Mouse (Mus musculus) G1E (cell line): Measurements from ENCODE around the gene Piwil1. TPM values are rescaled to one million over a fixed set of nuclear protein-coding genes. Genes with fewer than 3 reads are reported as not detected.

Experiments used
- ATAC-seq: 2 replicates; pipeline ENCODE4 v1.8.0; 2016; ENCODE audit warnings: mild to moderate bottlenecking; ENCODE audit not compliant: insufficient number of reproducible peaks, poor library complexity, low FRiP score, severe bottlenecking; ENCODE audit errors: extremely low read depth
- DNase-seq: peaks from one replicate; pipeline ENCODE4 v3.0.0; 2012; ENCODE audit warnings: low spot score
- H3K27me3 ChIP-seq: 2 replicates; pipeline ENCODE4 v1.6.1; 2012; ENCODE audit warnings: mild to moderate bottlenecking, low read length, inconsistent platforms; ENCODE audit not compliant: insufficient read depth
- H3K36me3 ChIP-seq: replicated peaks from 2 replicates; pipeline ENCODE3; 2012; ENCODE audit warnings: mild to moderate bottlenecking, inconsistent platforms
- H3K4me1 ChIP-seq: 2 replicates; pipeline ENCODE4 v1.6.1; 2012; ENCODE audit warnings: low read depth, low read length, inconsistent platforms, mixed read lengths; ENCODE audit not compliant: insufficient read depth
- H3K4me3 ChIP-seq: 2 replicates; pipeline ENCODE4 v1.5.1; 2012; ENCODE audit warnings: low read depth, mild to moderate bottlenecking, inconsistent platforms, low read length, moderate library complexity, mixed read lengths
- H3K9me3 ChIP-seq: replicated peaks from 2 replicates; pipeline ENCODE4 v1.6.1; 2012; ENCODE audit warnings: inconsistent platforms
- CTCF ChIP-seq: IDR thresholded peaks from 2 replicates; pipeline ENCODE4 v1.5.1; 2012; ENCODE audit warnings: low read depth, low read length, inconsistent platforms, mixed read lengths
- GATA1 ChIP-seq: IDR thresholded peaks from 2 replicates; pipeline ENCODE4 v1.6.1; 2012; ENCODE audit warnings: borderline replicate concordance, low read length, inconsistent platforms, mixed read lengths
- GATA2 ChIP-seq: IDR thresholded peaks from 2 replicates; pipeline ENCODE4 v1.6.1; 2012; ENCODE audit warnings: low read depth, low read length, inconsistent platforms, borderline replicate concordance
- POLR2AphosphoS5 ChIP-seq: IDR thresholded peaks from 2 replicates; pipeline ENCODE4 v1.6.1; 2012; ENCODE audit warnings: low read depth, low read length, inconsistent platforms; ENCODE audit not compliant: insufficient replicate concordance
- TAL1 ChIP-seq: conservative IDR thresholded peaks from 2 replicates; pipeline ENCODE4 v1.6.1; 2012; ENCODE audit warnings: low read depth, low read length, inconsistent platforms, mixed read lengths
- polyA plus RNA-seq: library from polyadenylated mRNA; stranded (reverse); fragments of >175 nt; gene quantifications from 2 replicates; pipeline ENCODE4 v1.2.3, GENCODE M21; 2012
- total RNA-seq, 2 experiments: library from RNA; stranded (forward) in 1 of 2; stranded (reverse) in 1 of 2; fragments of 200-1000 nt in 1 of 2; fragments of >200 nt in 1 of 2; fragmentation: Nextera tagmentation in 1 of 2; gene quantifications; 2 replicates each; pipeline ENCODE4 v1.2.3; 2014 to 2017

The Piwil1 gene
- total and polyA plus RNA-seq, 3 experiments: 0.05 TPM; not detected in 2

DNA sequence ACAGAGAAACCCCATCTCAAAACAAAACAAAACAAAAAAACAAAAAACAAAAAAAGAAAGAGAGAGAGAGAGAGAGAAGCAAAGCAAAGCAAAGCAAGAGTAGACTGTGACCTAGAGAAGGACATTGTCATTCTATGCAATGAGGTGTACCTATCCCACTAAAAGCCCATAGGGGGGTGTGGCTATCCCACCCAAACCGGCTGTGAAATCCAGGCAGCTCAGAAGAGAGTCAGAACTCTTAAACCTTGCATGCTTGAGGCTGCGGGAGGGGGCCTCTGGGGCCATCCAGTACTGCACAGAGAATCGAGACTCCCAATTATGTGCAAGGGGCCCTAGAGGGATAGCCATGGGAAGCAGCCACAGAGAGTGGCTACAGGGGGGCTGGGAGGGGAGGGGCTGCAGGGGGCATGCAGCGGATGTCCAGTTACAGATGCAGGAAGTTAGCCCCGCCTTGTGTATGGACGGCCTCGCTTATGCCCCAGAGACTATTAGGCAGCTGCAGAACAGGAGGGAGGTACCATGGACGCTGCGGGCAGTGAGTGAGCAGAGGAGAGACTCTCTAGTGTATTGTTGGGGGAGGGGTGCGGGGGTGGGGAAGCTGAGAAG, 66.8 kb downstream of the Piwil1 start:
- no peak overlapping the region; the same call in 1 of the 2 replicates for H3K4me3 ChIP-seq
- H3K36me3 ChIP-seq: no peaks in the 10 kb centered on the region
- ATAC-seq (no peak), DNase-seq (no peak)
- TF ChIP-seq GATA1: no peak
- TF ChIP-seq POLR2AphosphoS5: no peak
- no peak for TF ChIP-seq GATA2
- no peak for TF ChIP-seq CTCF
- no peak for TF ChIP-seq TAL1
- H3K9me3 ChIP-seq: peaks cover 54% of the 10 kb centered on the region
- no peaks in the 10 kb centered on the region for H3K27me3 ChIP-seq
- H3K4me1 ChIP-seq: no peaks in the 10 kb centered on the region

DNA sequence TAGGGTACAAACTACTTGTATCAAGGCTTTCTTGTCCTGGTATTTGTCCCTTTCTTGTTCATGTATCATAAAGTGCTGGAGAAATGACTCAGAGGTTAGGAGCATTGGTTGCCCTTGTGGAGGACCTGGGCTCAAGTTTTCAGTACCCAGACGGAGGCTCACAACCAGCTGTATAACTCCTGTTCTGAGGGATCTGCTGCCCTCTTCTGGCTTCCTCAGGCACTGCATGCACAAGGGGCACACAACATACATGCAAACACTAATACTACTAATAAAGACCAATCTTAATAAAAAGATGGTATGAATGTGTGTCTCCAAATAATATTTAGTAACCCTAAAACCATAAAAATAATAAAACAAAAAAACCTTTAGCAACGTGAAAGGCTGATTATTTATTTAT, 74.1 kb downstream of the Piwil1 start:
- TF ChIP-seq CTCF (no peak), POLR2AphosphoS5 (no peak), GATA2 (no peak), GATA1 (no peak), TAL1 (no peak)
- H3K9me3 ChIP-seq: peaks cover 89% of the 10 kb centered on the region
- DNase-seq (no peak), ATAC-seq (no peak)
- H3K36me3 ChIP-seq: no peaks in the 10 kb centered on the region
- no peaks in the 10 kb centered on the region for H3K27me3 ChIP-seq
- H3K4me1 ChIP-seq: no peaks in the 10 kb centered on the region
- H3K4me3 ChIP-seq: no peak overlapping the region

DNA sequence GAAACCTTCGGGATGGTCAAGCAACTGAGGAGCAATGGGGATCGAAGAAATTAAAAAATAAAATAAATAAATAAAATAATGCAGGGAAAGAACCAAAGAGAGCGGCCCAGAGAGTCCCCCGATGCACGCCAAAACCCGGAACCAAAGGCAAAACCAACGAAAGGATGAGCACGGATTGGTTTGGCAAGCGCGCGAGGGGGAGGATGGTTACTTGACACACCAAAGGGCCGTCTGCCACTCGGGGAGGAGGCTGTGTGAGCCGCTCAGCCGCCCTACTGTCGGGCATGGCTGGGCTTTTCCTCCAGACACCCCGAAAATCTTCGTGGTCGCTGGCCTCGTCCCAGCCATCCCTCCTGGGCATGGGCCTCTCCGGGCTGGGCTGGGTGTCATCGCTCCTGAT, 79.3 kb downstream of the Piwil1 start:
- TF ChIP-seq GATA1 (no peak), POLR2AphosphoS5 (no peak), GATA2 (no peak), CTCF (no peak), TAL1 (no peak)
- DNase-seq (no peak), ATAC-seq (no peak)
- no peaks in the 10 kb centered on the region for H3K4me1 ChIP-seq
- H3K4me3 ChIP-seq: peak overlapping the region; percentile 4; the same call in 1 of the 2 replicates
- H3K27me3 ChIP-seq: no peaks in the 10 kb centered on the region
- H3K36me3 ChIP-seq: no peaks in the 10 kb centered on the region
- H3K9me3 ChIP-seq: peaks cover 93% of the 10 kb centered on the region

DNA sequence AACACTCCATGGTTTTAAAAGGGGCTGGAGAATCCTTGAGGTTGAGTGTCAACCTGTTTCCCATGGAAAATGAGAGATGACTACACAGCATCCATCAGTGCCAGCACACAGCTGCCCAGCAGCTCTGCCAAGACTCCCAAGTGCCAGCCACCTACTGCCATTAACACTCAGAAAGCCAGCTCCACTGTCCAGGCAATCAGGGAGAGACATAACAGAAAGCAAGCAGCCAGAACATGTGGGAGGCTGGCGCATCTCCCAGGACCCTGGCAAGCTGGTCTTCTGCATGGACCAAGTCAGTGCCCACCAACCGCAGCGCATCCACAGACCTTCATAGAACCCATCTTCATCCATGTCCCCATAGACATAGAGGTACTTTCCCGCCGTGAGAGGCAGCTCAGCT, 98.3 kb downstream of the Piwil1 start:
- no peaks in the 10 kb centered on the region for H3K36me3 ChIP-seq
- peaks cover 86% of the 10 kb centered on the region for H3K9me3 ChIP-seq
- H3K4me1 ChIP-seq: no peaks in the 10 kb centered on the region
- DNase-seq (no peak), ATAC-seq (no peak)
- no peak overlapping the region for H3K4me3 ChIP-seq
- no peak for TF ChIP-seq CTCF
- TF ChIP-seq POLR2AphosphoS5: no peak
- TF ChIP-seq GATA1: no peak
- no peak for TF ChIP-seq GATA2
- no peak for TF ChIP-seq TAL1
- no peaks in the 10 kb centered on the region; the same call in 1 of the 2 replicates for H3K27me3 ChIP-seq

Other genes with a start within 250 kb of the Piwil1 start
- not detected in 2 replicates for gene Fzd10, start 101.7 kb upstream of the Piwil1 start, total RNA-seq (2014; fragmentation: Nextera tagmentation)
- gene Fzd10, start 101.7 kb upstream of the Piwil1 start, total RNA-seq (2017): 0.11 TPM in 1 of 2 replicates, not detected in the other
- gene Fzd10, start 101.7 kb upstream of the Piwil1 start, polyA plus RNA-seq: not detected in 2 replicates